Mouse (Mus musculus): ENCODE results near the gene Shisa8.

- TF ChIP-seq CTCF (IDR thresholded peaks at IDR 0.05; ENCODE audit: low read depth) (no peak), EP300 (IDR thresholded peaks at IDR 0.05; ENCODE audit: low read depth) (no peak)
Observed at GRCm38 (mm10) chr15:82163356-82164060, 49.1 kb downstream of the Shisa8 start.

All from liver, postnatal 0 days (tissue).